Mouse (Mus musculus) erythroblast, embryonic 14.5 days (primary cell): ENCODE data around the gene Mrpl34.

ENCODE experiments used
- GATA1 ChIP-seq: IDR thresholded peaks from 2 replicates; pipeline ENCODE4 v1.6.1; 2012; ENCODE audit warnings: low read length, inconsistent platforms, mixed read lengths
- TAL1 ChIP-seq: IDR thresholded peaks from 3 replicates; pipeline ENCODE4 v1.6.1; 2012; ENCODE audit warnings: low read length, inconsistent platforms, mixed read lengths

DNA sequence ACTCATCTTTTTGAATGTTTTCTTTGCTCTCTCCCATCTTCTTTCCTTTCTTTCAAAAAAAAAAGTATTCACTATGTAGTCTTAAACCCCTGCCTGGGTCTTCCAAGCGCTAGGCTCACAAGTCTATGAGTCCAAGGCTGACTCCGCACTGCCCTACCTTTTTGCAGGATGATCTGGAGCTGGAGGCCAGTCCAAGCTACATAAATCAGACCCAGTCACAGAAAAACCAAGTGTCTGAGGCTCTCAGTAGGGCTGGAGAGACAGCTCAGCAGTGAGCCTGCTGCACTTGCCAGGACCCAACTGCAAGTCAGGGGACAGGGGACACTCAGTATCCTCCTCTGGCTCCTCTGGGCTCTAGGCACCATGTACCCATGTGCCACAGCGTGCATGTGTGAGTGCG lies 39.6 kb downstream of the Mrpl34 start:
- TF ChIP-seq GATA1 (no peak), TAL1 (no peak)
